Mouse (Mus musculus): Measurements from ENCODE around the gene Ppp1r21.

DNA sequence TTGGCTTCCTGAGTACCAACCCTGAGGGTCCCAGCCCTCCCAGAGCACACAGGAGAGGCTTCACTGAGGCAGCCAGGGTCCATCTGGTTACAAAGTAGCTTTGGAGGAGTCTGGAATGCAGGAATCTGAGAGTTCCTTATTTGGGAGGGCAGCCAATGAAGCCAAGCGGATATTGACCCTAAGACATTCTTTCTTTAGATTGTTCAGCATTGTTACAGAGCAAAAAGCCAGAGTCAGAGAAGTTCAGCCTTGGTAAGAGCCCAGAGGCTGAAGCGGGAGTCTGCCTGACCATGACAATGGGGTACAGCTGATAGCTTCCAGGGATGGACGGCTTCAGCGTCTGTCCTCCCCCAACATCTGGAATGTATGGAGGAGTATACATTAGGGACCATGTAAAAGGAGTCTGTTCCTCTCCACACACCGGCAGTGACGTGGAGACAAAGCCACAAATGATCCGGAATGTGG lies 96.5 kb downstream of the Ppp1r21 start:
- TF ChIP-seq CTCF (IDR thresholded peaks at IDR 0.05; ENCODE audit: insufficient read depth, low read length) (no peak), POLR2A (IDR thresholded peaks at IDR 0.05; ENCODE audit: borderline replicate concordance, extremely low read depth, low read depth, low read length) (no peak)
